Mouse (Mus musculus) kidney, adult 9 months (tissue): ENCODE measurements around the gene Glyr1.
A peak's percentile ranks its signal among the peaks of the same experiment; 100 is the strongest.

Experiments used
- DNase-seq: peaks from one replicate; pipeline ENCODE4 v3.0.0; 2022

The Glyr1 gene

DNA sequence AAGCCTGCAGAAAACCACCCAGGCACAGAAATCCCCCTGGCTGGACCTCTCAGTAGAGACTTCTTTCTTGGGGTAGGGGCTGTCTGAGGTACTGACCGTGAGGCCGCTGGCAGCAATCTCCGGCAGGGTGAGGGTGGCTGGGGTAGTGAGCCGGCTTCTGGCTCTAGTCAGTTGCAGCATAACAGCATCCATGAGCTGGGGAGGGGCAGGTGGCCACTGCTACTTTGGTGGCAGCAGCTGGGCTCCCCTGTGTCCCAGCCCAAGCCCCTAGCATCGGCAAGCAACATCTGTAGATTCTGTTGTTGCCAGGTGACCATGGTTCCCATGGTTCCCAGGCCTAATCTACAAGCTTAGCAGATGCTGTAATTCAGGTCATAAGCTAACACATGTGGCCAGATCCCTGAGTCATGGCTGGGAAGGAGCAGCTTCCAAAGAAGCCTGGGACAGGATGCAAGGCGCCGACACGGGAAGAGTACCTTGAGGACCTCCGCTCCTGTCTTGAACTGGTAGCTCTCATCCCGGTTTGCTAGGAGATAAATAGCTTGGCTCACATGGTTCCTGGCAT is 39.2 kb downstream of the Glyr1 start:
- DNase-seq: no peak

DNA sequence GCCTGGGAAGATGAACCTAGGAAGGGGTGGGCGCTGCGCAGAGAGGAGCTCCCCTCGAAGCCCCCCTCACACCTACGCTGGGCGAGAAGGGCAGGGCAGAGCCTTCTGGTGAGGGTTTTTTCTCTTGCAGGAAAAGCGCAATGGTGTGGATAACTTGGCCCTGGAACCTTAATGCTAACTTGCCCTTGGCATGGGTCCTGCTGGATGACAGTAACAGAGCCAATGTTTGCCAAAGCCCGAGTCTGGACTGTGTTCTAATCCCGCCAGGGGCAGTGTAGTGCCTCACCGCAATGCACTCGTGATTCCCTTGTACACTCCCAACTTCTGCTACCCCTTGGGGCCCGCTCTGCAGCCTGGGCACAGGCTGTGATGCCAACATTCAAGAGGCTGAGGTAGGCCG is 41.6 kb downstream of the Glyr1 start:
- peak; percentile 85 for DNase-seq

DNA sequence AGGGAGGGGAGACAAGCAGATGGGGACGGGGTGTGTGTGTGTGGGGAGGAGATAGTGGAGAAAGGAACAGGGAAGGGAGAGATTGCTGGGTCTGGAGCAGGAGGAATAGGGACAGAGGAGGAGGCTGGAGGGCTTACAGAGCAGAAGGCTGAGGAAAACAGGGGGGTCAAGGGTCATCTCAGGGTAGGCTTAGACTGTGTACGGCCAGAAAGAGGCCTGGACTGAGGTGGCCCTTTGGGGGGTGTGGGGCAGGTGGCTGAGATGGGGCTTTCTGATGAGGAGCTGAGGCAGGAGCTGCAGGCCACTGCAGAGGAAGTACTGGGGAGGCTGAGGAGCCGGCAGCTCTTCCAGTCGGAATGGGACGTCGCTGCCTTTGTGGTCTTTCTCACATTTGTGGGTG is 42.2 kb downstream of the Glyr1 start:
- peak; percentile 50 for DNase-seq

DNA sequence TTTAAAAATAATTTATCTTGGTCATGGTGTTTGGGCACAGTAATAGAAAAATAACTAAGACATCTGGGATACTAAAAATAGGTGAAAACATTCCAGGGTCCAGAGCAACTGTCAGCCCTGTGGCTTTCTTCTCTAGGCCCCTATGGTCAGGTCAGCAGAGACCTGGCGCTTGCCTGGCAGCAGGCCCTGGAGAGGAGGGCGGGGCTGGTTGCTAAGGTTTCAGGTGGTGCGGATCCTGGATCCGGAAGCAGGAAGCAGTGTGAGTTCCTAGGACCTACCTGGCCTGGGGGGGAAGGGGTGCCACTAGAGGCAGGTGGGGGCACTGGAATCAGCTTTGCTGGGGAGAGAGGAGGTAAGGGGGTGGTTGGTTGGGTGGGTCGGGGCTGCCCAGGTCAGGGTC is 42.6 kb downstream of the Glyr1 start, which contains the start of gene Smim22:
Smim22 (plus strand) TSS at position 222 of the 400 bp plus-strand sequence.
- peak; percentile 91 for DNase-seq

DNA sequence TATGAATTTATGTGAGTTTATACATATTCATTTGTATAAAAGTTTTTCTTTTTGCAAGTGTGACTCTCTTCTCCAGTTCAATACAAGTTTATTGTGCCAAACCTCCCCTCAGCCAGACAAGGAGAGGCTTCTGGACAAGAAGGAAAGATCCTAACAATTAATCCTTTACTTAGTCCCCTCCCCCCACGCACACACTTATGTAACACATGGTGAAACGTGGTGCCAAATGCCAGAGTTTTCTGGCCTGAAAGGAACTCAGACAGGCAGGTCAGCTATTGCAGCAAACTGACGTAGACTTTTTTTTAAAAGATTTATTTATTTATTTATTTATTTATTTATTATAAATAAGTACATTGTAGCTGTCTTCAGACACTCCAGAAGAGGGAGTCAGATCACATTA is 49.1 kb downstream of the Glyr1 start:
- DNase-seq: peak; percentile 89

DNA sequence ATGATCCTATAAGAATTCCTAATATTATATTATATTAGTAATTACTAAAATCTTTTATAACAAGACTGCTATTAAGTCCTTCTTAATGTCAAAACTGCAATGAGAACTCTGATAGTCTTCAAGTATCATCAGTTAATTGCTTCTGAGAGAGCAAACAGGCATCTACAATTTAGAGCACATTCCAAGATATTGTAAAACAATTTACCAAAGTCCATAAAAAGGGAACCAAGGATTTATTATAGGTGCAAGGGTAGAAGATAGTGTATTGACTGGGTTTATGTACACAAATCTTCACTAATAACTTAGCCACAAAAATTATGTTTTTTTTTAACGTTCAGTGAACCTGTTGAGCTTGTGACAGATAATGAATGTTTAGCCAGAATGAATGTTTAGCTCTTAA is 50.7 kb downstream of the Glyr1 start:
- no peak for DNase-seq

DNA sequence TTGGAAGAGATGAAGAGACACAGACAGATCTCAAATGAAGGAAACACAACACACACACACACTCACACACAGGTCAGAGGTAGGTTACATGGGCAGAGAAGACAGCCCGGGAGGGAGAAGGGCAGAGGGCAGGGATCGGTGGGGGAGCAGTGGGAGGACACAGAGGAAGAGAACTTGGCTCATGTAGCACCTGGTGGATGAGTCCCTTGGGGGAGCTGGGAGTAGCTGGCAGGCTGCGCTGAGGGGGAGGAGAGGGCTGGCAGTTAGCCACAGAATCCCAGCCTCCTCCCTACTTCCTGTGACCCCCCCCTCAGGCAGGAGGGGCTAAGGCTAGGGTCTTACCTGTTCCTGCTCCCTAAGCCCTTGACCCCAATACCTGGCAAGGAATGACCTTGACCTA is 52.1 kb downstream of the Glyr1 start, which contains the start of gene Sept12:
Sept12 (minus strand) TSS at position 300 of the 400 bp plus-strand sequence.
- DNase-seq: peak; percentile 63

DNA sequence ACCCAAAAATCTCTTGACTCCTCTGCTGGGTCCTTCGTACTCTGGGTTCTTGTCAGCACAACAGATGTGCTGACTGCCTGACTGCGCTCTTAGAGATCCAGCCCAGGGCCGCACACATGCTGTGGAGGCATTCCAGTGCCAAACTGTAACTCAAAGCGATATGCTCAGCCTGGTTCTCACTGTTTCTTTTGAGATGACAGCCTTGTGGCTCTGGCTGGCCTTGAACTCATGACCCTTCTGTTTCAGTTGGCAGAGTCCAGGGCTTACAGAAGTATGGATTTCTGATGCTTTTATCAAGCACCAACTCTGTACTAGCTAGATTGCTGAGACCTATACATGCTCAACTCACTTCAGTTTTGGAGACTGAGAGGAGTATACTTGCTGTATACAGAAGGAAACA is 56.4 kb downstream of the Glyr1 start:
- DNase-seq: no peak

DNA sequence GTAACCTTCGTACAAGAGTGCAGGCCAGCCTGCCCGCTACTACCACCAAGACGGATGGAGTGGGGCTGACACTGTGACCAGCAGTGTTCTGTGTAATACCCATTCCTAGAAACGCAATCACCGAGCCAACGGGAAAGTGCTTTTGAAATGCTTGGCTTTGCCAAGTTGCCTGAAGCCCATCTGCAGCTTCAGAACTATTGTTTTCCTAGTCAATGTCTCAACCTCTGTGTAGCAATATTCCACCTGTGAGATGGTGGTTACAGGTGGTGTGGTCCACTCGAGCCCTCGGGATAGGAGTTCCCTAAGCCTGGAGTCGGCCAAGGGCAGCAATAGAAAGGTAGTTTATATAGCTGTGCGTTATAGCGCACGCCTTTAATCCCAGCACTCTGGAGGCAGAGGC is 64.9 kb downstream of the Glyr1 start:
- DNase-seq: no peak

DNA sequence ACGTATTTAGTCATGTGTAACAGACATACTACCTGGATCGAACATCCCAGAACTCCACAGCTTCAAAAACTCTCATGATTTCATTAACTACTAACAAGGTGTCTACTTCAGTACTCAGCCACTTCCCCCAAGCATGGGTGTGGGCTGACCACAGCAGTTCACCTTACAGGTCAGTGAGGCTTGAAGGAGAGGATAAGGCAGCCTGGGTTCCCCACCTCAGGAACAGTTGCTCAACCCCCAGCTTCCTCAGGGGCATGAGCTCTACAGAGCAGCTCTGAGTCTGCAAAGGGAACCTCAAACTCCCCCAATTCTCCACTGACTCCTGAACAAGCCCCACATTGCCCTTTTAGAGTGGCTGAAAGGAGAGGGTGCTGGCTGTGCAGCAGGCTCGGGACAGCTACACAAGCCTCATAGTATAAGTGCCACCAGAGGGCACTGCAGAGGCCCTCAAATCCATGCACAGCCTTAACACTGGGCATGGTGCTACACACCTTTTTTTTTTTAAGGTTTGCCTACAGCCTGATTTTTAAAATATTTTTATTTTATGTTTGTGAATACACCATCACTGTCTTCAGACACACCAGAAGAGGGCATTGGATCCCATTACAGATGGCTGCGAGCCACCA is 69.8 kb downstream of the Glyr1 start:
- DNase-seq: peak; percentile 60

DNA sequence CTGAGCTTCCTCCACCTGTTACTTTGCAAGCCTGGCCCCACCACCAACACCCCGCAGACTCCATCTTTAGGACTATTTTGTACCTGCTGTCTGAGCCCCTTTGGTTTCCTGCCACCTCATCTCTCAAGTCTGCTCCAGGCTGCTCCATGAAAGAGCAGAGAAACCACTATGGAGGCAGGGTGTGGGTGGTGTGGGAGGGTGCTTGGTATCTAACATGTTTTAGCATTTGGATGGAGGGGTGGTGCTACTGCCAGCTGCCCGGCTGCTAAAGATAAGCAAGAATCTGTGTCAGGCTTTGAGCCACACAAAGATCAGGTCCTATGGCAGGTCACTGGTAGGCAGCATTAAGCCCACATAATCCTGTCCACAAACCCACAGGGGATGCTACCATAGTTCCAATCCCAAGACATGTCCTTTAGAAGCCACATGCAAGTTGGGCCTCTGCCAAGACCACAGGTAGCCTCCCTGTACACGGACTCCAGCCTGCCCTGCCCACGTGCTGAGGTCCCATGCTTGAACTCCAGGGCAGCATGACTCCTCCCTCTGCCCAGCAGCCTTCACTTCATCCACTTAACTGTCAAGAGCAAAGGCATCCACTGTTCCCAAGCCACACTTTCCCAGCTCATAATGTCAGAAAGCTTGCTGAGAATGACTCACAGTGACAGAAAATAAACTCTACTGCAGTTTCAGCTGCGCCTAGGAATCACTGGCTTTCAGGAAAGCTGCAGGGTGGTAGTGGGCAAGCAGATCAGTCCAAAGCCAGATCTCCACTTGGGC is 71.2 kb downstream of the Glyr1 start:
- DNase-seq: peak; percentile 48

DNA sequence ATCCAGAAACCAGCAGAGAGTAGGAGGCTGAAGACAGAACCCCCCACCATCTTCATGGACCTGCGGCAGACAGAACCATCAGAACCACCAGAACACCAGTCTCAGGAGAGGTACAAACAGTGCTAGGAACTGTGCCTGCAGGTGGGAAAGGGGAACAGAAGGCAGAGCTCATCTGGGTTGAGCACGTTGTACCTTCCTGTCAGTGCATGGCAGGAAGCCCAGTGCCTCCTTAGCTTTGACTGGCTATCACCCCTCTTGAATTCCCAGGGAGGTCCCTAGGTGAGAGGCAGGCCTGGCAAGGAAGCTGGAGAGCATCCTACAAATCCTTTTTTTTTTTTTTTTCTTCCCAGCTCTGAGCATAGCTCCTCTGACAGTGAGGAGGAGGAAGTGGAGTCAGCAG is 73.5 kb downstream of the Glyr1 start:
- no peak for DNase-seq

DNA sequence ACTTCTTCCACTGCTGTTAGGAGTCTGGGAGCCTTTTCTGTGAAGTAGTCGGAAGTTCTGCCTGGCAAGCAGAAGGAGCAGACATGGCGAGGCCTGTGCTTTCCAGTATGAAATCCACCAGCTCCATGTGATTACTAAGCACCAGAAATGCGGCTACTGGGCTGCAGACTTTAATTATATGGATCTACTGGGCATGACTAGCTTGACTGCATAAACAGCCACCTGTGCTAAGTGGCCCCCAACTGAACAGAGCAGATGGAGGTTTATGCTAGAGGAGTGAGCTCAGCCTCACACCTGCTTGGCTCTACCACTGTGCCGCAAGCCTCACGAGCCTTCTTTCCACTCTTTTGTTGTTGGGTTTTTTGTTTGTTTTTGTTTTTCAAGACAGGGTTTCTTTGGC is 75.1 kb downstream of the Glyr1 start:
- no peak for DNase-seq

DNA sequence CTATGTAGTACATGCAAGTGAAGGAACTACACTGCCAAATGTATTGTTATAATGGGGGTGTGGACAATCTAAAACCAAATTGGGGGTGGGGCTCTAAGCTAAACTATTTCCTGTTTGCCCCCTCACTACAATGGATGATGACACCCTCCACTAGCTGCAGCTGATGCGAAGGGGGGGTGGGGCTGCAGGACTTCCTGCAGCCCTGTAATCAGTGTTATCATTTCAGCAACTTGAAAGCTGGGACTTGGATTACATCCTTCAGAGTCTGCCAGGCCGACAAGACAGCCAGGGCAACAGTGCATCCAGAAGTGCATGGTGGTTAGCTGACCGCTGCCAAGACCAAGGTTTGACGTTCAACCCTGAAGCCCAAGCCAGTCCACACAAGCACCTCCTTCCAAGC is 78.0 kb downstream of the Glyr1 start:
- no peak for DNase-seq

DNA sequence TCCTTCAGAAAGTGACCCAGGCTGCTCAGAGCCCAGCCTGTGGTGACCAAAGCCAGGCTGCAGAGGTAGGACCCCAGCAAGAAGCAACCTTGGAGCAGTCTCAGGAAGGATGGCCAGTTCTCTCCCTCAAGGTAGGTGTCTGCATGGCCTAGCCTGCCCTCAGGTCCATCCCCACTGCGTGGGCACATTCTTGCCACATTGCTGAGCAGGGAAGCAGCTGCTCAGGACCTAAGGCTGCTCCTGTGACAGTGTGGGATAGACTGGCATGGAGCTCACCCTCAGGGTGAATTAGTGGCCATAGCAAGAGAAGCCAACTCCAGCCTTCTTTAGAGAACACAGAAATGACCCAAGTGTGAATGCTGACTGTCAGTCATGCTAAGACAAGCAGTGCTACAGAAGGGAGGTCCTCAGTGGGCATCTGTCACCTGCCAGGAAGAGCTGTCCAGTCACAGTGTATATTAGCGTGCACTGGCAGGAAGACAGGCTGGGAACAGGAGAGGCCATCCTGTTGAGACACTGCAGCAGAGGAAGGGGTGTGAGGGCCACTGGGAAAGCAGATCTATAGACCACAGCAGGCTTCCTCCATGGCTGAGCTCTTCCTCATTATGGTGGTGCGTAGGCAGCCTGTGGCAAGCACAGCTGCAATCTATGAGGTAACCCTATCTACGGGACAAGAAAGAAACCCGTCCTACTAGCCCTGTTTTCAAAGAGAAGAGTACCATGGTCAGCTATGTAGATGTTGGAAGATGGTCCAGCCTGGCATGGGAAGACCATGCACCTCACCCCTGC is 80.4 kb downstream of the Glyr1 start:
- DNase-seq: no peak

DNA sequence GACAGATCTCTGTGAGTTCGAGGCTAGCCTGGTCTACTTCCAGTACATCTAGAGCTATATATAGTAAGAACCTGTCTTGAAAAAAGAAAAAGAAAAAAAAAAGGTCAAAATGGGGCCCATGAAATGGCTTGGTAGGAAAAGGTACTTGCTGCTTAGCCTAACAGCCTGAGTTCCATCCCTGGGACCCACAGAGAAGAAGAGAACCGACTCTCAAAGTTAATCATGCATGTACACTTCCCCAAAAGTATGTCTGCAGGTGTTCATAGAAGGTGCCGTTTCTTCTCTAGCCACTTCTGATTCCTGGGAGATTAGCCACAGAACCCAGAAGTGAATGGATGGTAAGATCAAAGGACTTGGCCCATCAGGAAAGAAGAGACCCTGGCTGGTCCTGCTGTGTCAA is 81.2 kb downstream of the Glyr1 start:
- no peak for DNase-seq

DNA sequence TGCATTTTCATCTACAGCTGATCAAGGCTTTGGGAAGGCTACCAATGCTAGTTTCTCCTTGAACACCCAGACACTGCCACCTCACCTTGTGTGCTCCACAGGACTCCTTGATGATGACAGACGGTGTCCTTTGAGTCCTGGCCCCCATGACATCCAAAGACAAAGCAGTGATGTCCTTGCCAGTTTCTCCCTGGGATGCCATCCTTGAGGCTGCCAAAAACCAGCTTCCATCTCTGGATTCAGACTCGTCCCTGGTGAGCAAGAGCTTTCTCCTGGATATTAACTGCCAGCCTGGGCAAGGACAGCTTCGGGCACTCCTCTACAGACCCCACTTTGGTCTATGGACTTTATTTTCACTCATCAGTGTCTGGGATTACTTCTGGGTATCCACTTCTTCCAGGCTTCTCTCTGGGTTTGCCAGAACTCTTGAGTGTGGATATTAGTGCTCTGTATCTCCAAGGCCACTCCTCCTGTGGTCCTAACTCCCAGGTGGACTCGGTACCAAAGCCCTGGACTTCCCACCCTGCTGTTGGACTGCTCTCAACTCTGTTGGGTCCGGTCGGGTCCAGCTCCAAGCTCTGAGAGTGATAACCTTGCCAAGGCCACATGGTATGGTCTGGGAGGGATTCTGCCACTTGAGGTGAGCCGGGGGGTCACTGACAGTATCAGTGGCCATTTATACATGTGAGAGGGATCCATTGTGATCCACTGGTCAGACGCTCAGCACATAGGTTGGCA is 84.1 kb downstream of the Glyr1 start:
- DNase-seq: no peak

DNA sequence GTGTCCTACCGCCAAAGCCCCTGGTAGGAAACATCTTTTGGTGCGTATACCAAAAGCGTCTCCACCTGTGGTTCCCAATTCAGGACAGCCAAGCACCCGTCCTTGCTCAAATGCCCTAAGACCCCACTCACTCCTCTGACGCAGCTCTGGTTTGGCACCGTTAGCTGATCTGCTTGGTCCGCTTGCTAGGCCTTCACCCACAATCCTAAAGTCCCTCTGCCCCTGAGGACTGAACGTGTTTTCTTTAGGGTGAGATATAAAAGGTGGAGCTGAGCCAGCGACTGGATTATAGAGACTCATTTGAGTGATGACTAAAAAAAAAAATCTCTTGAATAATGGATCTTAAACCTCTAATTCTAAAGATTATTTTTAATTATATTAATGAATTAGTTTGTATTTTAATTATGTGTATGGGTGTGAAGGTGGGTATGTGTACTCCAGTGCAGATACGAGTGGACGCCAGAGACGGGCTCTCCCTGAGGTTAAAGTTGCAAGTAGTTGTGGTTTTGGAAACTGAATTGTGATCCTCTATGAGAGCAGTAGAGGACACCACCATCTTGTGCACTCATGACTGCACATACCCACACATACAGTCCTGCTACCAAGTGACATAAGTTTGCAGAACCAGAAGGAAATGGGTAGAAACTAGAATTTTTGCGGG is 84.8 kb downstream of the Glyr1 start:
- no peak for DNase-seq
